Mouse (Mus musculus) C2C12 (cell line): ENCODE data around the gene Prss40. TPM values are rescaled to one million over a fixed set of nuclear protein-coding genes. Genes with fewer than 3 reads are reported as not detected.

Experiments
- H3K27me3 ChIP-seq: one replicate; pipeline ENCODE4 v1.6.1; 2011; ENCODE audit not compliant: control insufficient read depth, insufficient read depth, insufficient read length
- H3K36me3 ChIP-seq: one replicate; pipeline ENCODE4 v1.6.1; 2011; ENCODE audit not compliant: control insufficient read depth, insufficient read depth
- H3K4me3 ChIP-seq: one replicate; pipeline ENCODE4 v1.5.1; 2011; ENCODE audit warnings: mild to moderate bottlenecking, control low read depth; ENCODE audit not compliant: poor library complexity, insufficient read depth, severe bottlenecking
- H3K79me2 ChIP-seq: one replicate; pipeline ENCODE4 v1.6.1; 2011; ENCODE audit not compliant: control insufficient read depth, insufficient read depth
- H3K79me3 ChIP-seq: one replicate; pipeline ENCODE4 v1.6.1; 2011; ENCODE audit warnings: low read depth, control low read depth
- H3ac ChIP-seq: one replicate; pipeline ENCODE3; 2011; ENCODE audit warnings: low read depth; ENCODE audit not compliant: control insufficient read depth, insufficient read length
- CEBPB ChIP-seq: IDR thresholded peaks from one replicate; pipeline ENCODE4 v1.6.1; 2011; ENCODE audit warnings: low read depth, mild to moderate bottlenecking, control low read depth, moderate library complexity
- CTCF ChIP-seq: IDR thresholded peaks from one replicate; pipeline ENCODE4 v1.5.1; 2011; ENCODE audit not compliant: control insufficient read depth, insufficient read depth, insufficient read length
- FOSL1 ChIP-seq: IDR thresholded peaks from one replicate; pipeline ENCODE4 v1.8.0; 2011; ENCODE audit warnings: mild to moderate bottlenecking, low read length; ENCODE audit not compliant: poor library complexity, insufficient read depth, severe bottlenecking
- MAX ChIP-seq: IDR thresholded peaks from one replicate; pipeline ENCODE4 v1.6.1; 2011; ENCODE audit warnings: mild to moderate bottlenecking, control low read depth
- MYOD1 ChIP-seq: IDR thresholded peaks from one replicate; pipeline ENCODE4 v1.6.1; 2011; ENCODE audit warnings: low read depth; ENCODE audit not compliant: control insufficient read depth, insufficient read length
- MYOG ChIP-seq: IDR thresholded peaks from one replicate; pipeline ENCODE4 v1.6.1; 2011; ENCODE audit not compliant: control insufficient read depth, insufficient read length; ENCODE audit errors: extremely low read depth
- USF1 ChIP-seq: IDR thresholded peaks from one replicate; pipeline ENCODE4 v1.6.1; 2011; ENCODE audit warnings: low read depth, mild to moderate bottlenecking, control low read depth, moderate library complexity
- polyA plus RNA-seq: library from polyadenylated mRNA; unstranded; fragments of >200 nt; fragmentation: generic; extraction: Trizol; gene quantifications from one replicate; pipeline ENCODE4 v1.2.1, GENCODE M21; 2012; ENCODE audit warnings: missing spikeins

Prss40 gene
- polyA plus RNA-seq, 1 experiment = not detected

DNA sequence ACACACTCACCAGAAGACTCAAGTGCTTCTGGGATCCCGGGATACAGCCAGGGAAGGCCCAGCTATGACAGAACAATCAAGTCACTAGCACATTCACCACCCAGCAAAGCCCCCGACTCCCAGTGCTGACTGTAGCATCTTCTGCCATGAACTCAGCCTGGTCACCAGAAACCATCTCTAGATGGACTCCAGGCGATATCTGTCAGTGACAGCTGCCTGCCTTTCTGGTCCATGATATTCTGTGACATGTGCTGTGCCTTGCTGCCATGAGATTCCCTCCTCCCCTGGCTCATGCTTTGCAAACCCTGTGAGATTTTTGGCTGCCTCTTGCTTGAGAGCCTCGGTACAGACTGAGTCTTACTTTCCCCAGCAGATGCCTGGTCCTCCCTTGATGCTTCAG is 24.0 kb upstream of the Prss40 start:
- Histone ChIP-seq H3ac (no peak overlapping the region), H3K36me3 (no peaks in the 10 kb centered on the region), H3K79me2 (no peaks in the 10 kb centered on the region), H3K4me3 (no peak overlapping the region), H3K79me3 (no peaks in the 10 kb centered on the region), H3K27me3 (peaks cover 11% of the 10 kb centered on the region)
- TF ChIP-seq CEBPB = no peak
- TF ChIP-seq CTCF = no peak
- TF ChIP-seq MYOD1 = no peak
- no peak for TF ChIP-seq USF1
- TF ChIP-seq MYOG = no peak
- TF ChIP-seq MAX = no peak
- no peak for TF ChIP-seq FOSL1

DNA sequence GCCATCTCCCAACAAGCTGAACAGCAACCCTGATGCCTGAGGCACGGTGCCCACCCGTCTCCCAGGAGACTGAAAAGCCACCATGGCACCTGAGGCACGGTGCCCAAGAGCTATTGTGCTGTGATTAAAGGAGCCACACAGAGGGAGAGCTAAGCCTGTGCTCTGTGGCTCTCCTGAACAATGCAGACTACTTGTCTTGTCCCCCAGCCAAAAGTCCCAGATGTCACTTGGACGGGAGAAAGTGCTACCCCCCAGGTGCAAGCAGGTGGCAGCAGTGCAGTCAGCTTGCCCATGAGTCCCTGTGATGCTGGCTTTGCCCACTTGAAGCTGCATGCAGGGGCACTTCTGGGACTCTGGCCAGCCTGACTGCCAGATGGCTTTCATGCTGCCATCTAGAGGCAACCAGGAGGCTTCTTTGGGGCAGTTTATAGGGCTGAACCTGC is 23.1 kb upstream of the Prss40 start:
- H3K27me3 ChIP-seq = peaks cover 6% of the 10 kb centered on the region
- no peaks in the 10 kb centered on the region for H3K79me2 ChIP-seq
- TF ChIP-seq FOSL1 (no peak), MYOD1 (no peak), USF1 (no peak), MAX (no peak)
- H3K79me3 ChIP-seq = no peaks in the 10 kb centered on the region
- no peaks in the 10 kb centered on the region for H3K36me3 ChIP-seq
- no peak overlapping the region for H3K4me3 ChIP-seq
- no peak overlapping the region for H3ac ChIP-seq

DNA sequence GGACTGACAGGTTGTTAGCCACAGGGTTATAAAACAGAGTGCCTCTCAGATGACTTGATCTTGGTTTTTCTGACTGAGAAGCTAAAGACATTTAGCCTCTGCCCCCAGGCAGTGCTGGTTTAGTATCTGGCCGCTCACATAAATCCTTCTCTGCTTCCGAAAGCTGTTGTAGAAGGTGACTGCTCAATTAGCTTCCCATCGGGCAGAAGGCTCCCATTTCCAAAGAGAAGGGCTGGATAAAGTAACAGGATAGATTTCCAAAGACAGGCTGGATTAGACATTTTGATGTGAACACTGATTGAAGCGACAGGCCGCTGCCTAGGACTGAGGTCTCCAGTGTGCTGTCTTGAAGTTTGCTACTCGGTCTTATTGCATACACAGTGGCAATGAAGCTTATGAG is 21.5 kb upstream of the Prss40 start:
- Histone ChIP-seq H3K27me3 (no peaks in the 10 kb centered on the region), H3K79me2 (no peaks in the 10 kb centered on the region), H3ac (no peak overlapping the region), H3K36me3 (no peaks in the 10 kb centered on the region), H3K4me3 (no peak overlapping the region), H3K79me3 (no peaks in the 10 kb centered on the region)
- no peak for TF ChIP-seq MYOD1
- no peak for TF ChIP-seq MAX
- TF ChIP-seq USF1 = no peak
- no peak for TF ChIP-seq FOSL1
- TF ChIP-seq CEBPB = no peak
- TF ChIP-seq MYOG = no peak
- no peak for TF ChIP-seq CTCF

DNA sequence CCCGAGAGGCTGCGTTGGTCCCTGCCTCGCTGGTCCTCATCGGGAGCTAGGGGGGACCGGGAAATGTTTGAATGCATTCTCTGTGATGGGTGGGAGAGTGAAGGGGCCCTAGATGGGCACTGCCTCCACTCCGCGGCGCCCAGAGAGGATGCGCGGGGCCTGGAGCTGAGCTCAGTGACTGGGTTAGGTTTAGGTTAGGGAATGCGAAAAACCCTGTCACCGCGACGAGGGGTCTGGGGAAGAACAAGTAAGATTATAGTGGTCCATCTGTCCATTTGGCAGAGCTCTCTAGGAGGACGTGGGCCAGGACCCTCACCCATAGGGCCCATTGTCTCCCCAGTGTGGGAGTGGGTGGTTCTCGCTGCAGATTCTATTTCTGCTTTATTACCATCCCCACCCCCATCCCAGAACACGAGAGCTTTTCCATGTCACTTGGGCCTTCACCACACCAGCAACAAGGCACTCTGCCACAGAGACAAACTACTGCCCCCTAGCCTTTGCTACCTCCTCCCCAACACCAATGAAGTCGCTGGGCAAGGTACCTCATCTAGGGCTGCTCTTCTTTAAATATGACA is 19.1 kb upstream of the Prss40 start:
- H3K4me3 ChIP-seq = no peak overlapping the region
- H3ac ChIP-seq = no peak overlapping the region
- no peaks in the 10 kb centered on the region for H3K79me3 ChIP-seq
- no peaks in the 10 kb centered on the region for H3K79me2 ChIP-seq
- no peaks in the 10 kb centered on the region for H3K27me3 ChIP-seq
- no peaks in the 10 kb centered on the region for H3K36me3 ChIP-seq
- no peak for TF ChIP-seq MYOD1
- TF ChIP-seq MYOG = no peak
- no peak for TF ChIP-seq CTCF
- no peak for TF ChIP-seq MAX
- no peak for TF ChIP-seq CEBPB
- TF ChIP-seq FOSL1 = no peak

DNA sequence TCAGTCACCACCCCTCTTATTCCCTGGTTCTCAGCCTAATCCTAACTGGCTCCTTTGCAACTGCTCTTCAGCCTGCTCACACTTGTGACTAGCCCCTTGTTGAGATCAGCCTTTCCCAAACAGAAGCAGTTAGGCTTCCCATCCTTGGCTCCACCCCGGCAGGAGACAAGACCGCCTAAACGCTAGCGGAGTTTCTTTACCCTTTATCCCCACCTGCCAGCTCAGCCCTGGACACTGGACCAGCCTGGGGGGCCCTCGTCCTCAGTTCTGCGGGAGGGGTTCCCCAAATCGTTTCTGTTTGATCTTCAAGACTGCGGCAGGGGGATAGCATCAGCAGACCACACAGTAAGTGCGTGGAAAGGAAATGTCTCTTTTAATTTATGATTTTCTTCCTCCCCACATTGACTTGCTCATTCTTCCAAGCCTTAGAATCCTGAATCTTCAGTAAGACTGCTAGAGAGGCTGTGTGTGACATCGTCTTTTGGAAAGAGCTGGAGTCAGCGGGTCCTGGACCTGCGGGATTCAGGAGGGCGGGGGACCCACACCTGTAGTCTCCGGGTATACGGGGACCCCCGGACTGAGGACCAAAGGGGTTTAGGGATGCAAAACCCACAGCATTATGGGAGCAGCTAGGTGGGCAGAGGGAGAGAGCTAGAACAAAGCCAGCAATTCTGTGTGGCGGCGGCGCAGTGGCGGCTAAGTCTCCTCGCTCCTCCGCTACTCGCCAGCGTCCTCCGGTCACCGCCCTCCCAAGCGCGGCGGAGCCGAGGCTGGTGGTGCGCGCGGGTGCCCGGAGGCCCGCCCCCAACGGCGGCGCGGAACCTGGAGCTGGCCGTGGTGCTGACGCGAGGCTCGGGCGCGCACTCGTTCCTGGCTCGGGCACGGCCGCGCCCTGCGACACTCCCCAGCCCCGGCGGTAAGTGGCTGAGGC is 18.4 kb upstream of the Prss40 start, which contains the start of gene Amer3:
Gene Amer3, plus strand, starts transcription at position 807 of the 931 bp plus-strand sequence.
- H3K79me2 ChIP-seq = no peaks in the 10 kb centered on the region
- TF ChIP-seq FOSL1 = no peak
- TF ChIP-seq USF1 = no peak
- no peak for TF ChIP-seq CEBPB
- TF ChIP-seq MYOG = no peak
- no peak for TF ChIP-seq MYOD1
- no peak for TF ChIP-seq MAX
- no peak for TF ChIP-seq CTCF
- no peaks in the 10 kb centered on the region for H3K79me3 ChIP-seq
- H3K4me3 ChIP-seq = no peak within 1 kb of the TSS
- H3ac ChIP-seq = no peak within 1 kb of the TSS
- no peaks in the 10 kb centered on the region for H3K36me3 ChIP-seq
- H3K27me3 ChIP-seq = no peaks in the 10 kb centered on the region
